ENCODE assay signal across 8 mouse cellular contexts in genomic region chr5:31192045-31192938, GRCm38 (mm10). TPM values are rescaled to one million over a fixed set of nuclear protein-coding genes. Genes with fewer than 3 reads are reported as not detected.
A peak's percentile ranks its signal among the peaks of the same experiment; 100 is the strongest.
DNase-seq lines count a peak whose midpoint lies in the region; ATAC-seq lines count a peak whose summit lies in the region.

No protein-coding gene starts in this region.

- H3K9ac ChIP-seq in heart, embryonic 11.5 days (ENCODE audit: low read depth, low read length), result peak overlapping the region; percentile 84
- H3K9ac ChIP-seq in forebrain, embryonic 14.5 days (ENCODE audit: low read length), result peak overlapping the region; percentile 84
- peak overlapping the region; percentile 67 for H3K9ac ChIP-seq in limb, embryonic 11.5 days (ENCODE audit: low read length)
- H3K9ac ChIP-seq in neural tube, embryonic 12.5 days, result peak overlapping the region; percentile 92

- peak overlapping the region; percentile 89 for H3K27ac ChIP-seq in heart, embryonic 11.5 days (ENCODE audit: low read depth, low read length)
- peak overlapping the region; percentile 65; the same call in 1 of the 2 replicates for H3K27ac ChIP-seq in forebrain, embryonic 14.5 days (ENCODE audit: low read depth, low read length)
- H3K27ac ChIP-seq in limb, embryonic 11.5 days (replicated peaks; ENCODE audit: low read depth, low read length), result no peak overlapping the region; the same call in 1 of the 2 replicates
- H3K27ac ChIP-seq in neural tube, embryonic 12.5 days, result peak overlapping the region; percentile 54; the same call in 1 of the 2 replicates

- 12% methylated on average over 42 of the region's 42 CpGs for WGBS in heart, embryonic 11.5 days (ENCODE audit: insufficient replicate concordance)
- WGBS in forebrain, embryonic 14.5 days, result 16% methylated on average over 42 of the region's 42 CpGs
- WGBS in limb, embryonic 11.5 days, result 13% methylated on average over 42 of the region's 42 CpGs
- 17% methylated on average over 42 of the region's 42 CpGs for WGBS in neural tube, embryonic 12.5 days

- intact Hi-C loops in heart, postnatal 36 days (cut with DNase I), result loop anchor here (1.0 to 5.0 kb wide), 3 partner anchors 12 to 100 kb away; partner anchors contain the start of genes Gm9970, Gtf3c2, Ift172 and Nrbp1
- intact Hi-C loops in left cerebral cortex, postnatal 36 days (cut with DNase I), result loop anchor here (10.0 kb wide), 1 partner anchor 237 kb away; no protein-coding TSS in a partner anchor

- peak overlapping the region; percentile 78 for H3K4me2 ChIP-seq in heart, embryonic 11.5 days
- H3K4me2 ChIP-seq in forebrain, embryonic 14.5 days (ENCODE audit: low read length), result peak overlapping the region; percentile 82
- H3K4me2 ChIP-seq in limb, embryonic 11.5 days (ENCODE audit: low read depth, severe bottlenecking), result peak overlapping the region; percentile 51
- H3K4me2 ChIP-seq in neural tube, embryonic 12.5 days (replicated peaks), result peak overlapping the region; percentile 82

- no peaks in the 10 kb centered on the region for H3K9me3 ChIP-seq in heart, embryonic 11.5 days (replicated peaks; ENCODE audit: control insufficient read depth, low read length)
- H3K9me3 ChIP-seq in forebrain, embryonic 14.5 days (replicated peaks; ENCODE audit: control insufficient read depth, low read length), result no peaks in the 10 kb centered on the region
- no peaks in the 10 kb centered on the region; the same call in 1 of the 2 replicates for H3K9me3 ChIP-seq in limb, embryonic 11.5 days (ENCODE audit: control insufficient read depth, low read length)
- no peaks in the 10 kb centered on the region for H3K9me3 ChIP-seq in neural tube, embryonic 12.5 days

- ATAC-seq in heart, embryonic 11.5 days (replicated peaks; ENCODE audit: insufficient number of reproducible peaks, low FRiP score, low TSS enrichment), result peak; percentile 55
- ATAC-seq in forebrain, embryonic 14.5 days, result peak; percentile 54
- peak; percentile 61 for ATAC-seq in limb, embryonic 11.5 days (ENCODE audit: insufficient number of reproducible peaks, low FRiP score, low TSS enrichment, low read depth)
- peak; percentile 74 for ATAC-seq in neural tube, embryonic 12.5 days (ENCODE audit: low FRiP score, low read depth)

- H3K36me3 ChIP-seq in heart, embryonic 11.5 days (ENCODE audit: control insufficient read depth, insufficient read depth, low read length), result peaks cover 30% of the 10 kb centered on the region
- peaks cover 64% of the 10 kb centered on the region for H3K36me3 ChIP-seq in forebrain, embryonic 14.5 days (ENCODE audit: control insufficient read depth, insufficient read depth, low read length)
- H3K36me3 ChIP-seq in limb, embryonic 11.5 days (ENCODE audit: control insufficient read depth, insufficient read depth, low read length), result peaks cover 33% of the 10 kb centered on the region
- H3K36me3 ChIP-seq in neural tube, embryonic 12.5 days, result peaks cover 66% of the 10 kb centered on the region

- no peak for DNase-seq in heart, postnatal 36 days
- DNase-seq in MN1 (ENCODE audit: low spot score), result peak; percentile 82
- DNase-seq in forebrain, embryonic 14.5 days (ENCODE audit: low spot score), result no peak
- no peak for DNase-seq in limb, embryonic 11.5 days (ENCODE audit: low spot score)
- DNase-seq in left cerebral cortex, postnatal 36 days (ENCODE audit: low spot score in 2 of 2), result no peak
- DNase-seq in embryo, embryonic 11 days, result no peak

- H3K4me1 ChIP-seq in heart, embryonic 11.5 days (ENCODE audit: control insufficient read depth, insufficient read depth, low read length), result peaks cover 11% of the 10 kb centered on the region
- H3K4me1 ChIP-seq in forebrain, embryonic 14.5 days (ENCODE audit: control insufficient read depth, insufficient read depth, low read length), result peaks cover 10% of the 10 kb centered on the region
- peaks cover 14% of the 10 kb centered on the region for H3K4me1 ChIP-seq in limb, embryonic 11.5 days (ENCODE audit: control insufficient read depth, insufficient read depth, low read length)
- peaks cover 20% of the 10 kb centered on the region for H3K4me1 ChIP-seq in neural tube, embryonic 12.5 days

- H3K27me3 ChIP-seq in heart, embryonic 11.5 days (ENCODE audit: control insufficient read depth, insufficient read depth, low read length), result no peaks in the 10 kb centered on the region
- H3K27me3 ChIP-seq in forebrain, embryonic 14.5 days (replicated peaks; ENCODE audit: control insufficient read depth, insufficient read depth, low read length), result no peaks in the 10 kb centered on the region
- H3K27me3 ChIP-seq in limb, embryonic 11.5 days (ENCODE audit: control insufficient read depth, insufficient read depth, low read length), result no peaks in the 10 kb centered on the region
- H3K27me3 ChIP-seq in neural tube, embryonic 12.5 days (replicated peaks), result no peaks in the 10 kb centered on the region

- peak overlapping the region; percentile 73 for H3K4me3 ChIP-seq in heart, embryonic 11.5 days (ENCODE audit: low read depth, low read length)
- H3K4me3 ChIP-seq in forebrain, embryonic 14.5 days (ENCODE audit: low read depth, low read length), result peak overlapping the region; percentile 86
- peak overlapping the region; percentile 90 for H3K4me3 ChIP-seq in limb, embryonic 11.5 days (ENCODE audit: low read depth, low read length)
- H3K4me3 ChIP-seq in neural tube, embryonic 12.5 days, result peak overlapping the region; percentile 83

RNA-seq across cellular contexts. Expression of gene Snx17, which starts 0.7 kb away (rescaled TPM):
- polyA plus RNA-seq in heart, embryonic 11.5 days (2014; fragmentation: Nextera tagmentation; extraction: Ambion mirVana), result 115 and 122 TPM in 2 replicates
- total RNA-seq in heart, postnatal 36 days (2021), result 10 to 100 TPM; 61.8 to 64.6 TPM
- polyA plus RNA-seq in forebrain, embryonic 14.5 days (2014; fragmentation: Nextera tagmentation; extraction: Ambion mirVana), result 135 and 142 TPM in 2 replicates
- 138 and 144 TPM in 2 replicates for polyA plus RNA-seq in limb, embryonic 11.5 days (2014; fragmentation: Nextera tagmentation; extraction: Ambion mirVana)
- polyA plus RNA-seq in neural tube, embryonic 12.5 days (2016; fragmentation: Nextera tagmentation; extraction: Ambion mirVana), result 131 and 134 TPM in 2 replicates
- 10 to 100 TPM; 78.9 to 84.4 TPM for total RNA-seq in left cerebral cortex, postnatal 36 days (2021)

RNA-seq across cellular contexts. Expression of gene Eif2b4, which starts 0.9 kb away (rescaled TPM):
- polyA plus RNA-seq in heart, embryonic 11.5 days (2014; fragmentation: Nextera tagmentation; extraction: Ambion mirVana), result 56.7 and 58.6 TPM in 2 replicates
- total RNA-seq in heart, postnatal 36 days (2021), result 10 to 100 TPM; 49.7 to 55.9 TPM
- polyA plus RNA-seq in forebrain, embryonic 14.5 days (2014; fragmentation: Nextera tagmentation; extraction: Ambion mirVana), result 84.5 and 87.3 TPM in 2 replicates
- polyA plus RNA-seq in limb, embryonic 11.5 days (2014; fragmentation: Nextera tagmentation; extraction: Ambion mirVana), result 71.9 and 73.0 TPM in 2 replicates
- 71.7 and 80.3 TPM in 2 replicates for polyA plus RNA-seq in neural tube, embryonic 12.5 days (2016; fragmentation: Nextera tagmentation; extraction: Ambion mirVana)
- 10 to 100 TPM; 36.2 to 41.1 TPM for total RNA-seq in left cerebral cortex, postnatal 36 days (2021)

RNA-seq across cellular contexts. Expression of gene Zfp513, which starts 9.8 kb away (rescaled TPM):
- 4.8 and 5.0 TPM in 2 replicates for polyA plus RNA-seq in heart, embryonic 11.5 days (2014; fragmentation: Nextera tagmentation; extraction: Ambion mirVana)
- total RNA-seq in heart, postnatal 36 days (2021), result 10 to 100 TPM in 1 of 2 experiments, 1 to 10 TPM in 1; 7.9 to 10.3 TPM
- polyA plus RNA-seq in forebrain, embryonic 14.5 days (2014; fragmentation: Nextera tagmentation; extraction: Ambion mirVana), result 7.2 and 8.7 TPM in 2 replicates
- 5.5 and 6.2 TPM in 2 replicates for polyA plus RNA-seq in limb, embryonic 11.5 days (2014; fragmentation: Nextera tagmentation; extraction: Ambion mirVana)
- 24.2 and 27.3 TPM in 2 replicates for polyA plus RNA-seq in neural tube, embryonic 12.5 days (2016; fragmentation: Nextera tagmentation; extraction: Ambion mirVana)
- 10 to 100 TPM; 26.8 to 29.3 TPM for total RNA-seq in left cerebral cortex, postnatal 36 days (2021)

RNA-seq across cellular contexts. Expression of gene Gtf3c2, which starts 12.3 kb away (rescaled TPM):
- polyA plus RNA-seq in heart, embryonic 11.5 days (2014; fragmentation: Nextera tagmentation; extraction: Ambion mirVana), result 48.2 and 50.8 TPM in 2 replicates
- 10 to 100 TPM; 31.0 to 31.4 TPM for total RNA-seq in heart, postnatal 36 days (2021)
- 45.7 and 47.5 TPM in 2 replicates for polyA plus RNA-seq in forebrain, embryonic 14.5 days (2014; fragmentation: Nextera tagmentation; extraction: Ambion mirVana)
- polyA plus RNA-seq in limb, embryonic 11.5 days (2014; fragmentation: Nextera tagmentation; extraction: Ambion mirVana), result 89.2 and 104 TPM in 2 replicates
- polyA plus RNA-seq in neural tube, embryonic 12.5 days (2016; fragmentation: Nextera tagmentation; extraction: Ambion mirVana), result 86.7 and 90.5 TPM in 2 replicates
- total RNA-seq in left cerebral cortex, postnatal 36 days (2021), result 10 to 100 TPM; 48.0 to 73.7 TPM

RNA-seq across cellular contexts. Expression of gene Gm29609, which starts 12.6 kb away (rescaled TPM):
- 0.76 and 1.2 TPM in 2 replicates for polyA plus RNA-seq in heart, embryonic 11.5 days (2014; fragmentation: Nextera tagmentation; extraction: Ambion mirVana)
- 1 to 10 TPM in 1 of 2 experiments, under 1 TPM in 1; 0.68 to 1.6 TPM for total RNA-seq in heart, postnatal 36 days (2021)
- polyA plus RNA-seq in forebrain, embryonic 14.5 days (2014; fragmentation: Nextera tagmentation; extraction: Ambion mirVana), result 1.1 and 2.0 TPM in 2 replicates
- polyA plus RNA-seq in limb, embryonic 11.5 days (2014; fragmentation: Nextera tagmentation; extraction: Ambion mirVana), result 1.1 and 1.8 TPM in 2 replicates
- 1.5 and 2.4 TPM in 2 replicates for polyA plus RNA-seq in neural tube, embryonic 12.5 days (2016; fragmentation: Nextera tagmentation; extraction: Ambion mirVana)
- total RNA-seq in left cerebral cortex, postnatal 36 days (2021), result 1 to 10 TPM; 2.0 to 5.1 TPM
